Mouse (Mus musculus) layer of hippocampus, adult 11-12 months (tissue): Measurements from ENCODE around the gene Esp31.

ENCODE experiments used
- DNase-seq: peaks from one replicate; pipeline ENCODE4 v3.0.0; 2022; ENCODE audit warnings: low spot score

Esp31 gene

GRCm38 (mm10) chr17:38639147-38639546, at the start of gene Esp31:
Gene Esp31, plus strand, starts transcription at chr17:38639447.
- no peak for DNase-seq
